Mouse (Mus musculus) T-helper 17 cell (primary cell): Measurements from ENCODE around the gene Actr5.

ENCODE experiments used
- in situ Hi-C, 2 experiments: fragments of 300-600 bp; cut with MboI, MseI; formaldehyde crosslinking; loops; 1 replicate in 1 of 2; 2 replicates in 1 of 2; pipeline ENCODE4 v1.15.1; 2025; ENCODE audit warnings: high pct_unique_total_duplicates in 2 of 2

Gene Actr5

DNA sequence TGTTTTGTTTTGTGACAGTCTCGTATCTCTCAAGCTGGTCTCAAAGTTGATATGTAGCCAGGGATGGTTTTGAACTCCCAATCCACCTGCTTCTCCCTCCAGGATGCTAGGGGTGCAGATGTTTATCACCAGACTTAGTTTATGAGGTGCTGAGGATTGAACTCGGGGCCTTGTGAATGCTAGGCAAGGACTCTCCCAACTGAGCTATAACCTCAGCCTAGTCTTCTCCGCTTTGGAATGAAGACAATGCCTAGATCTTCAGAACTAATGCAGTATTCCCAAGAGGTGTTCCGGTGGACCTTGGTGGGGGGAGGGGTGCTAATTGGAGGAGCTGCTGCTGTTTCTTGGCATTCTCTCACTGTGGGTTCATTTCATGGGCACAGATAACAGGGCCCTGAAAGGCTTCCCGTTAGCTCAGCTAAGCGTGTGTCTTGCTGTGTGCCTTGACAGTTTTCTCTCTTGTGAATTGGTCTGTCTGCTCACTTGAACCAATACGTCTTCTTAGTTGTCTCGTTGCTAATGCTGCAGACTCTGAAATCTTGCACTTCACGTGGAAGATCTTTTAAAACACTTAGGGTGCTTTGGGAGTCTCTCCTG is 59.7 kb downstream of the Actr5 start:
- in situ Hi-C loops, result no loop called here

GRCm38 (mm10) chr2:158684910-158685309 is 60.2 kb downstream of the Actr5 start:
- in situ Hi-C loops, result no loop called here

GRCm38 (mm10) chr2:158686394-158686793 is 61.7 kb downstream of the Actr5 start:
- in situ Hi-C loops, result no loop called here

GRCm38 (mm10) chr2:158687804-158688241 is 63.1 kb downstream of the Actr5 start:
- in situ Hi-C loops, result no loop called here
